Mouse (Mus musculus) spleen, adult 2 months (tissue): ENCODE measurements around the gene Pilra. TPM values are rescaled to one million over a fixed set of nuclear protein-coding genes. Genes with fewer than 3 reads are reported as not detected.

Experiments
- DNase-seq, 2 experiments: peaks; one replicate each; pipeline versions ENCODE4 v3.0.0 to v3.0.0-alpha.2; 2012 to 2021; ENCODE audit warnings: low spot score in 2 of 2, low read depth in 1 of 2
- H3K27ac ChIP-seq: fragments of 200-500 bp; 2 replicates; pipeline ENCODE4 v1.5.1; 2012; ENCODE audit warnings: low read length, inconsistent platforms; ENCODE audit not compliant: insufficient read depth
- H3K27me3 ChIP-seq: fragments of 200-500 bp; 2 replicates; pipeline ENCODE4 v1.6.1; 2012; ENCODE audit warnings: mild to moderate bottlenecking, moderate library complexity, low read length, inconsistent platforms; ENCODE audit not compliant: control insufficient read depth, insufficient read depth
- H3K36me3 ChIP-seq: fragments of 200-500 bp; 2 replicates; pipeline ENCODE4 v1.6.1; 2012; ENCODE audit warnings: mild to moderate bottlenecking, low read length, inconsistent platforms; ENCODE audit not compliant: control insufficient read depth, insufficient read depth
- H3K4me1 ChIP-seq: fragments of 200-500 bp; 2 replicates; pipeline ENCODE4 v1.6.1; 2011; ENCODE audit warnings: inconsistent platforms; ENCODE audit not compliant: control insufficient read depth, insufficient read depth, insufficient read length
- H3K4me3 ChIP-seq: fragments of 200-500 bp; 2 replicates; pipeline ENCODE4 v1.5.1; 2011; ENCODE audit warnings: mild to moderate bottlenecking, inconsistent platforms; ENCODE audit not compliant: insufficient read depth, insufficient read length; ENCODE audit errors: extremely low read depth
- CTCF ChIP-seq: fragments of 200-500 bp; IDR thresholded peaks from 2 replicates; pipeline ENCODE4 v1.5.1; 2011; ENCODE audit warnings: mild to moderate bottlenecking, inconsistent platforms; ENCODE audit not compliant: insufficient read depth, insufficient read length, insufficient replicate concordance; ENCODE audit errors: extremely low read depth
- POLR2A ChIP-seq: fragments of 200-500 bp; IDR thresholded peaks from 2 replicates; pipeline ENCODE4 v1.6.1; 2011; ENCODE audit warnings: low read depth, low read length, inconsistent platforms
- WGBS: fragments of 180-500 bp; shearing (Covaris S2); methylation state at CpG from one replicate; pipeline ENCODE4 v1.1.7; 2018; 5-methylcytosine and 5-hydroxymethylcytosine counted together
- polyA plus RNA-seq: library from polyadenylated mRNA; depleted of rRNA; stranded (reverse); fragments of >200 nt; gene quantifications from 2 replicates; pipeline ENCODE4 v1.2.3, GENCODE M21; 2012; rRNA removed

Gene Pilra
- polyA plus RNA-seq, 1 experiment: 22.5 TPM

DNA sequence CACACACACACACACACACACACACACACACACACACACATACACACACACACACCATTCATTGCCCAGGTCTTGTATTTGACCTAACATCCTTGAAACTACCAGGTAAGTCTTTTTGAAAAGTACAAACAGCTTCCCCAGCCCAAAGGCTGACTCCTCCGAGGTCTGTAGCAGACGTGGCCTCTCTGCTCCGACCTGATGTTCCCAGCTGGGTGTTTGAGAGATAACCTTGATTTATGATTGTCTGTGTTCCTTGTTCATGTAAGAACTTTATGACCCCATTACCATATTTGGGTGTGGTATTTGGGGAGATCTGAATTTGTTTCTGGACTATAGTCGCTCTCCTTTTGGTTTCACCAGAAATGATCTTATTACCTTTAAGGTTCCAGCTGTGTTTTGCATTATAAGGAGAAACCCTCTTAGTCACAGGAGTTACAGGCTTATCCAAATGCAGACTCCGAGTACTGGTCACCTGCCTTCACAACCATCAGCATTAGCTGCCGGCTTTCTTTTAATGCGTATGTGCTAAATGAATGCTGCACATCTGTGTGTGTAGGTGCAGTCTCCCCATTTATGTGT is 58.7 kb downstream of the Pilra start:
- 82% methylated on average over 7 of the region's 7 CpGs for WGBS
- H3K4me1 ChIP-seq: peaks cover 9% of the 10 kb centered on the region
- no peak overlapping the region for H3K27ac ChIP-seq
- no peak for DNase-seq
- no peaks in the 10 kb centered on the region for H3K27me3 ChIP-seq
- no peak overlapping the region for H3K4me3 ChIP-seq
- H3K36me3 ChIP-seq: peaks cover 11% of the 10 kb centered on the region
- TF ChIP-seq POLR2A: no peak
- no peak for TF ChIP-seq CTCF

DNA sequence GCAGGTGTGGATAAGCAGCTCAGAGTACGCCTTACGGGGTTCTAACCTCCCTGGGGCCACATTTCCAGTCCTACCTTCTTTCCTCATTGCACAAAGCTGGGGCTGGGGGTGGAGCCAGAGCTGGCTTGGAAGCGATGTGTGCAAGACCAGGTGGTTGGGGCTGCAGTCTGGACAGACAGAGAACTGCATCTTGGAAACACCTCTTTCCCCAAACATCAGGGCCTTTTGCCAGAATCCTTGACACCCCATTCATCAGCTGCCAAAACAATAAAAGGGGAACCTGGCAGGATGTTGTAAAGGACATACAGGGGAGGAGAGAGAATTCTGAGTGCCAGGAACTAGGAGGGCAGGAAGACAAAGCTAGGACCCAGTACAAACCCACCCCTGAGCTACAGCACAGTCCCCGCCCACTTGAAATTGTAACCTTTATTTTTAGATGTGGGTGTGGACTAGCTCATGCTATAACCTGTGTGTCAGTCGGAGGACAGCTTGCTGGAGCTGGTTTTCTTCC is 59.6 kb downstream of the Pilra start:
- TF ChIP-seq CTCF (no peak), POLR2A (no peak)
- no peak for DNase-seq
- Histone ChIP-seq H3K4me3 (no peak overlapping the region), H3K27ac (peak overlapping the region; percentile 27), H3K4me1 (peaks cover 9% of the 10 kb centered on the region), H3K36me3 (peaks cover 2% of the 10 kb centered on the region), H3K27me3 (no peaks in the 10 kb centered on the region)
- WGBS: 12% methylated on average over 5 of the region's 5 CpGs

DNA sequence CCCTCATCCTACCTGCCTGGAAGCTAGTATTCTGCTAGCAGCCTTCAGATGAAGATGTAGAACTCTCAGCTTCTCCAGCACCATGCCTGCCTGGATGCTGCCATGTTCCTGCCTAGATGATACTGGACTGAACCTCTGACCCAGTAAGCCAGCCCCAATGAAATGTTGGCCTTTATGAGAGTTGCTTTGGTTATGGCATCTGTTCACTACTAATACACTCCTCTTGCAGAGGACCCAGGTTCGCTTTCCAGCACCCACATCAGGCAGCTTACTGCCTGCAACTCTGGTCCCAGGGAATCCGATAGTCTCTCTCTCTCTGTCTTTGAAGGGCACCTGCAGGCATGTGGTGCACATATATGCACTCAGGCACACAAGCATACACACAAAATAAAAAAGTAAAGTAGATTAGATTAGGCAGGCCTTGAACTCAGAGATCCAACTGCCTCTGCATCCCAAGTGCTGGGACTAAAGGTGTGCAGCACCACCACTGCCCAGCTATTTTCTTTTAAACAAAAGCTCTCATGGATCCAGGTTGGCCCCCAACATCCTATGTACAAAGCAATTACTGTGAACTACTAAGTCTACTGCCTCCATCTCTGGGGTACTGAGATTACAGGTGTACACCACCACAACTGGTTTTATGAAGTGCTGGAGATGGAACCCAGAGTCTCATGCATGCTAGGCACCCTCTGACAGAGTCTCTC is 60.3 kb downstream of the Pilra start:
- H3K4me3 ChIP-seq: no peak overlapping the region
- H3K4me1 ChIP-seq: peaks cover 9% of the 10 kb centered on the region
- WGBS: 90% methylated on average over 2 of the region's 2 CpGs
- no peaks in the 10 kb centered on the region for H3K27me3 ChIP-seq
- H3K36me3 ChIP-seq: no peaks in the 10 kb centered on the region; the same call in 1 of the 2 replicates
- DNase-seq: no peak
- TF ChIP-seq POLR2A: no peak
- no peak for TF ChIP-seq CTCF
- H3K27ac ChIP-seq: peak overlapping the region; percentile 27

DNA sequence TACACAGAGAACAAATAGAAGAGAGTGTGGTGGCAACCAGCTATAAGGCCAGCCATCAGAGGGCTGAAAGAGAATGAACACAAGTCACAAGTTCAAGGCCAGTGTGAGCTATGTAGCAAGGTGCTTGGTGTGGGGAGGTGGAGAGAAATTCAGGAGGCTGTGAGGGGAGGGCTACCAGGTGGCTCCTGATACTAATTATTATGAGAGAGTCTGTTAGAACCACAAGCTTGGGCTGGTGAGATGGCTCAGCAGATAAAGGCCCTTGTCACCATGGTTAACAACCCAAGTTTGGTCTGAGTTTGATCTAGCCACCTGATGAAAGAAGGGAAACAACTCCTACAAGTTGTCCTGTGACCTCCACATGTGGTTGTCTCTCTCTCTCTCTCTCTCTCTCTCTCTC is 63.3 kb downstream of the Pilra start:
- Histone ChIP-seq H3K27ac (no peak overlapping the region), H3K27me3 (no peaks in the 10 kb centered on the region), H3K4me1 (peaks cover 6% of the 10 kb centered on the region; the same call in 1 of the 2 replicates), H3K36me3 (no peaks in the 10 kb centered on the region), H3K4me3 (no peak overlapping the region)
- no peak for TF ChIP-seq CTCF
- no peak for TF ChIP-seq POLR2A
- DNase-seq: no peak

Other genes starting within 250 kb of the Pilra start
- 90.3 and 131 TPM in 2 replicates for gene Mospd3, start 235.2 kb downstream of the Pilra start, polyA plus RNA-seq
- 69.6 and 88.0 TPM in 2 replicates for gene Pcolce, start 222.5 kb downstream of the Pilra start, polyA plus RNA-seq
- gene Fbxo24, start 207.3 kb downstream of the Pilra start, polyA plus RNA-seq: 0.25 and 0.26 TPM in 2 replicates
- gene Lrch4, start 207.2 kb downstream of the Pilra start, polyA plus RNA-seq: 249 and 293 TPM in 2 replicates
- 69.4 and 70.9 TPM in 2 replicates for gene Gm20605, start 207.1 kb downstream of the Pilra start, polyA plus RNA-seq
- 328 and 407 TPM in 2 replicates for gene Sap25, start 194.9 kb downstream of the Pilra start, polyA plus RNA-seq
- gene Irs3, start 190.6 kb downstream of the Pilra start, polyA plus RNA-seq: 0.79 and 1.0 TPM in 2 replicates
- gene Agfg2, start 151.6 kb downstream of the Pilra start, polyA plus RNA-seq: 16.5 and 23.3 TPM in 2 replicates
- gene Nyap1, start 94.7 kb downstream of the Pilra start, polyA plus RNA-seq: 1.2 and 1.9 TPM in 2 replicates
- gene Tsc22d4, start 90.6 kb downstream of the Pilra start, polyA plus RNA-seq: 133 and 180 TPM in 2 replicates
- gene Ppp1r35, start 57.4 kb downstream of the Pilra start, polyA plus RNA-seq: 43.9 and 55.3 TPM in 2 replicates
- 36.9 and 44.4 TPM in 2 replicates for gene Mepce, start 48.6 kb downstream of the Pilra start, polyA plus RNA-seq
- 1.6 and 2.4 TPM in 2 replicates for gene Zcwpw1, start 48.5 kb downstream of the Pilra start, polyA plus RNA-seq
- 22.8 and 40.7 TPM in 2 replicates for gene Pilrb1, start 21.8 kb upstream of the Pilra start, polyA plus RNA-seq
- 28.8 and 47.8 TPM in 2 replicates for gene Pilrb2, start 35.5 kb upstream of the Pilra start, polyA plus RNA-seq
- not detected in 2 replicates for gene Cyp3a13, start 85.3 kb upstream of the Pilra start, polyA plus RNA-seq
- gene Gjc3, start 126.8 kb upstream of the Pilra start, polyA plus RNA-seq: 0.02 TPM in 2 replicates
- not detected in 2 replicates for gene Azgp1, start 145.2 kb upstream of the Pilra start, polyA plus RNA-seq
- not detected in 2 replicates for gene Smok3a, start 185.0 kb upstream of the Pilra start, polyA plus RNA-seq
- not detected in 2 replicates for gene Smok3b, start 185.1 kb upstream of the Pilra start, polyA plus RNA-seq
- gene Smok3c, start 216.9 kb upstream of the Pilra start, polyA plus RNA-seq: not detected in 2 replicates
- gene Zkscan1, start 248.8 kb upstream of the Pilra start, polyA plus RNA-seq: 1.6 and 1.8 TPM in 2 replicates